In the genomic region with DNA sequence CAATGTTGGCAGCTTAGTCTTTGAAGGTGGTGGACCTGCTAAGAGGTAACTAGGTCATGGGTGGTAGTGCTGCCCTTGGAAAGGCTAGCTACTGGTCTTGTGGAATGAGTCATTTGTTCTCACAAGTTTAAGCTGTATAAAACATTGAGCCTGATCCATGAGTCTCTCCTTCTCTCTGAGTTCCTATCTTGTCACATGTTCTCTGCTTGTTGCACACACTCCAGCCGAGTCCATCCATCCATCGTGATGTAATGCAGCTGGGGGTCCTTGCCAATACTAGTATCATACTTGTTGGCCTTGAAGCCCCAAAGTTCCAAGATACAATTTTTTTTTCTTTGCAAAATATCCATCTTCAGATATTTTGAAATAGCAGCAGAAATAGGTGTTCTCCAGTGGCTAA, we compare ENCODE assay signal across 24 mouse cellular contexts. TPM values are rescaled to one million over a fixed set of nuclear protein-coding genes. Genes with fewer than 3 reads are reported as not detected.
"Had no signal": no experiment of that assay in that cellular context is flagged by ENCODE, and none has a peak within 500 bp of the region (broad histone marks: within the 10 kb centered on the region; RNA-seq: fewer than 3 reads in every experiment).

No protein-coding gene starts in this region.

- DNase-seq: lung, adult 18-20 months; lung, embryonic 14.5 days; lung, postnatal 10 days; lung, postnatal 4 days; midbrain, embryonic 14.5 days; retina, postnatal 1 day; right cerebral cortex, adult 18-20 months; right cerebral cortex, postnatal 25 days; right cerebral cortex, postnatal 4 days; thymus, adult 18-20 months; thymus, postnatal 14 days; thymus, postnatal 36 days had no signal

- H3K4me2 ChIP-seq: lung, embryonic 14.5 days; midbrain, embryonic 12.5 days; neural tube, embryonic 13.5 days; neural tube, embryonic 15.5 days had no signal

- H3K27me3 ChIP-seq: midbrain, embryonic 12.5 days; neural tube, embryonic 13.5 days; neural tube, embryonic 15.5 days had no signal

- H3K9me3 ChIP-seq: midbrain, embryonic 10.5 days; midbrain, embryonic 12.5 days; neural tube, embryonic 13.5 days; neural tube, embryonic 15.5 days had no signal

- H3K4me3 ChIP-seq: midbrain, embryonic 10.5 days; midbrain, embryonic 12.5 days; myocyte; neural tube, embryonic 13.5 days; neural tube, embryonic 15.5 days had no signal

- H3K27ac ChIP-seq: midbrain, embryonic 10.5 days; midbrain, embryonic 12.5 days; neural tube, embryonic 13.5 days; neural tube, embryonic 15.5 days had no signal

- H3K4me1 ChIP-seq: midbrain, embryonic 10.5 days; midbrain, embryonic 12.5 days; neural tube, embryonic 13.5 days; neural tube, embryonic 15.5 days had no signal

- H3K9ac ChIP-seq: lung, embryonic 14.5 days; midbrain, embryonic 12.5 days; neural tube, embryonic 13.5 days; neural tube, embryonic 15.5 days had no signal

- ATAC-seq: midbrain, embryonic 16.5 days had no signal

- H3K36me3 ChIP-seq: midbrain, embryonic 10.5 days; midbrain, embryonic 12.5 days; neural tube, embryonic 13.5 days; neural tube, embryonic 15.5 days had no signal

RNA-seq across cellular contexts. Expression of a gene that starts 22.0 kb away (rescaled TPM):
- total RNA-seq: megakaryocyte, adult 5-6 weeks; megakaryocyte-erythroid progenitor cell, adult 5-6 weeks had no signal
- polyA plus RNA-seq: midbrain, embryonic 10.5 days; midbrain, embryonic 12.5 days; midbrain, embryonic 14.5 days; midbrain, embryonic 16.5 days; myocyte; neural tube, embryonic 11.5 days; neural tube, embryonic 13.5 days; neural tube, embryonic 15.5 days; stomach, embryonic 14.5 days; stomach, embryonic 16.5 days had no signal

RNA-seq across cellular contexts. Expression of a gene that starts 39.6 kb away (rescaled TPM):
- total RNA-seq: megakaryocyte, adult 5-6 weeks; megakaryocyte-erythroid progenitor cell, adult 5-6 weeks had no signal
- polyA plus RNA-seq: lung, embryonic 14.5 days; lung, embryonic 16.5 days; midbrain, embryonic 10.5 days; midbrain, embryonic 12.5 days; midbrain, embryonic 14.5 days; midbrain, embryonic 16.5 days; myocyte; neural tube, embryonic 11.5 days; neural tube, embryonic 13.5 days; neural tube, embryonic 15.5 days; stomach, embryonic 14.5 days; stomach, embryonic 16.5 days had no signal
